Mouse (Mus musculus): ENCODE data around the gene Ccl6.

- TF ChIP-seq CTCF (conservative IDR thresholded peaks at IDR 0.05; ENCODE audit: insufficient read depth, insufficient read length, low read depth, low read length) (no peak), POLR2A (IDR thresholded peaks at IDR 0.05; ENCODE audit: low read depth, low read length) (no peak)
Measured at GRCm38 (mm10) chr11:83544214-83544613, 48.7 kb downstream of the Ccl6 start.
